Comparison of ENCODE assay signal across 24 mouse cellular contexts in the genomic region with DNA sequence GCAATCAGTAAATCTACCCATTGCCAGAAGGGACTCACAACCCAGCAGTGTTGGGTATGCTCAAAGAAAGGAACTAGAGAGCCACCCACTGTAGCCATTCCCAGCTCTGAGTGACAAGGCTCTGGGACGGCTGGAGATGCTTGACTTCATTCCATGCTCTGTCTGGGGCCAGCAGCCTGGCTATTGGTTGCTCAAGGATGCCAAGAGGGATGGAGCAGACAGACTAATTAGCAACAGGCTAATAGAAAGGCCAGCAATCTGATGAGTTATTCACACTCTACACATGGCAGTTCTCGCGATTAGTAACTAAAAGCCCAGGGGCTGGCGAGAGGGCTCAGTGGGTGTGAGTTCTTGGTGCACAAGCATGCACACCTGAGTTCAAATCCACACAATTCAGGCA.
"Had no signal": no experiment of that assay in that cellular context is flagged by ENCODE, and none has a peak within 500 bp of the region (broad histone marks: within the 10 kb centered on the region; RNA-seq: fewer than 3 reads in every experiment).

No protein-coding gene starts in this region.

- H3K36me3 ChIP-seq: liver, embryonic 12.5 days; liver, embryonic 15.5 days; stomach, embryonic 15.5 days had no signal

- DNase-seq: kidney, postnatal 14 days; layer of hippocampus, adult 9-11 months; liver; lung, adult 18-20 months; lung, postnatal 10 days; lung, postnatal 36 days; retina, postnatal 1 day; right cerebral cortex, postnatal 25 days; spleen, adult 18-20 months; thymus, postnatal 36 days had no signal

- H3K9ac ChIP-seq: kidney, embryonic 15.5 days; limb, embryonic 13.5 days; liver, embryonic 12.5 days; liver, embryonic 15.5 days; lung, embryonic 15.5 days; midbrain, embryonic 13.5 days; neural tube, embryonic 13.5 days; stomach, embryonic 15.5 days had no signal

- H3K27ac ChIP-seq: kidney, embryonic 15.5 days; layer of hippocampus, adult 2 months; limb, embryonic 10.5 days; limb, embryonic 13.5 days; liver, embryonic 12.5 days; liver, embryonic 15.5 days; lung, embryonic 15.5 days; midbrain, embryonic 10.5 days; midbrain, embryonic 13.5 days; neural tube, embryonic 13.5 days; stomach, embryonic 15.5 days had no signal

- H3K27me3 ChIP-seq: kidney, embryonic 15.5 days; limb, embryonic 13.5 days; lung, embryonic 15.5 days; midbrain, embryonic 13.5 days; neural tube, embryonic 13.5 days; stomach, embryonic 15.5 days had no signal

- H3K9me3 ChIP-seq: kidney, embryonic 15.5 days; limb, embryonic 10.5 days; limb, embryonic 13.5 days; liver, embryonic 12.5 days; liver, embryonic 15.5 days; lung, embryonic 15.5 days; megakaryocyte, embryonic 14.5 days; midbrain, embryonic 10.5 days; midbrain, embryonic 13.5 days; neural tube, embryonic 13.5 days; stomach, embryonic 15.5 days had no signal

- H3K4me3 ChIP-seq: kidney, embryonic 15.5 days; layer of hippocampus, adult 2 months; limb, embryonic 10.5 days; limb, embryonic 13.5 days; liver, embryonic 12.5 days; liver, embryonic 15.5 days; lung, embryonic 15.5 days; megakaryocyte, embryonic 14.5 days; midbrain, embryonic 10.5 days; myocyte; neural tube, embryonic 13.5 days; stomach, embryonic 15.5 days had no signal

- H3K4me2 ChIP-seq: limb, embryonic 13.5 days; liver, embryonic 12.5 days; liver, embryonic 15.5 days; lung, embryonic 15.5 days; stomach, embryonic 15.5 days had no signal

- ATAC-seq: liver, embryonic 12.5 days; midbrain, embryonic 13.5 days; midbrain, embryonic 16.5 days had no signal
